In the genomic region with DNA sequence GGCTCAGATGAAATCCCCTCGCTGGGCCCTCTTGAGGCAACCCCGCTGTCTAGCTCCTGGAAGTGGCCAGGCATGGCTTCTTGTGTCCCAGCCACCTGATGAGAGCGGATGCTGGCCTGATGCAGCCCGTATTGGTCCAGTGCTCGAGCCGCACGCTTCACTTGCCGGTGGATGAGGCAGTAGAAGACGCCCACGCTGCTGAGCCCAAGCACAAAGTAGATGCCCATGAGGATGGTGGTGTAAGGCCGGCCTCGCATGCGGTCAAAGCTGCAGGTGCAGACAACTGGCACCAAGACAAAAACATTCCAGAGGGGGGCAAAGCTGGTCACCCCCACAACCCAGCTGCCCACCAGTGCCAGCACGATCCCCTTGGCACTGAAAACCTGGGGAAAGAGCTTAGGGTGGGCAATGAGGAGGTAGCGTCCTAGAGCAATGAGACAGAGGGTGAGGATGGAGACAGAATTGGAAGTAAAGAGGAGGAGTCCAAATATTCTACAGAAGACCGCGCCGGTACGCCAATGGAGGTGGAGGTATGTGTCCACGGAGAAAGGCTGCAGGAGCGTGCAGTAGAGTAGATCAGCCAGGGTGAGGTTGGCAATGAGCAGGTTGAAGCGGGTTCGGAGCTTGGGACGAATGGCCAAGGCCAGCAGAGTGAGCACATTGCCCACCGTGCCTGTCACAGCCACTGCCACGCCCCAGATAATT, we compare ENCODE assay signal across 10 mouse cellular contexts. TPM values are rescaled to one million over a fixed set of nuclear protein-coding genes. Genes with fewer than 3 reads are reported as not detected.
DNase-seq lines count a peak whose midpoint lies in the region; ATAC-seq and TF ChIP-seq lines count a peak whose summit lies in the region.
"Had no signal": no experiment of that assay in that cellular context is flagged by ENCODE, and none has a peak within 500 bp of the region (broad histone marks: within the 10 kb centered on the region; RNA-seq: fewer than 3 reads in every experiment).

No protein-coding gene starts in this region.

- DNase-seq in heart, postnatal 4 days: no peak
- DNase-seq in testis, postnatal 10 days (ENCODE audit: low spot score): peak; percentile 44
- no peak for DNase-seq in testis, postnatal 14 days (ENCODE audit: low spot score)
- no peak for DNase-seq in liver, embryonic 14.5 days (ENCODE audit: low read depth in 3 of 3, low spot score in 3 of 3)
- DNase-seq in spleen, postnatal 36 days (ENCODE audit: low spot score in 2 of 2): no peak
- DNase-seq in adrenal gland, postnatal 36 days: no peak

- no peak overlapping the region for H3K27ac ChIP-seq in heart, embryonic 11.5 days (ENCODE audit: low read depth, low read length)
- H3K27ac ChIP-seq in liver, embryonic 14.5 days: no peak overlapping the region

- TF ChIP-seq CTCF in liver, embryonic 14.5 days (IDR thresholded peaks at IDR 0.05; ENCODE audit: low read depth): no peak

- WGBS in heart, embryonic 11.5 days (ENCODE audit: insufficient replicate concordance): 54% methylated on average over 26 of the region's 26 CpGs
- WGBS in liver, embryonic 14.5 days (ENCODE audit: insufficient replicate concordance): 61% methylated on average over 26 of the region's 26 CpGs

- H3K4me2 ChIP-seq in heart, embryonic 11.5 days: peak overlapping the region; percentile 64
- H3K4me2 ChIP-seq in liver, embryonic 14.5 days (ENCODE audit: low read depth): peak overlapping the region; percentile 44

- ATAC-seq in heart, embryonic 11.5 days (replicated peaks; ENCODE audit: insufficient number of reproducible peaks, low FRiP score, low TSS enrichment): no peak
- ATAC-seq in liver, embryonic 14.5 days (ENCODE audit: insufficient read depth): no peak
- ATAC-seq in cerebellum, adult (ENCODE audit: insufficient number of reproducible peaks, low FRiP score, low TSS enrichment): no peak
- ATAC-seq: CD4-positive, CD25-positive, alpha-beta regulatory T cell, adult 4 months had no signal

- peaks cover 26% of the 10 kb centered on the region for H3K4me1 ChIP-seq in heart, embryonic 11.5 days (ENCODE audit: control insufficient read depth, insufficient read depth, low read length)
- peaks cover 5 to 24% of the 10 kb centered on the region in 2 experiments; a peak in 3 of 4 replicates for H3K4me1 ChIP-seq in liver, embryonic 14.5 days (replicated peaks; ENCODE audit: control insufficient read depth in 2 of 2, insufficient read depth in 2 of 2, low read length in 1 of 2)

- no peaks in the 10 kb centered on the region for H3K9me3 ChIP-seq in heart, embryonic 11.5 days (replicated peaks; ENCODE audit: control insufficient read depth, low read length)
- no peaks in the 10 kb centered on the region for H3K9me3 ChIP-seq in liver, embryonic 14.5 days (ENCODE audit: control insufficient read depth, low read length)

- H3K9ac ChIP-seq in heart, embryonic 11.5 days (ENCODE audit: low read depth, low read length): peak overlapping the region; percentile 69
- H3K9ac ChIP-seq in liver, embryonic 14.5 days (replicated peaks): no peak overlapping the region

- H3K27me3 ChIP-seq in heart, embryonic 11.5 days (ENCODE audit: control insufficient read depth, insufficient read depth, low read length): peaks cover 5% of the 10 kb centered on the region
- peaks cover 23% of the 10 kb centered on the region for H3K27me3 ChIP-seq in liver, embryonic 14.5 days (ENCODE audit: control insufficient read depth, insufficient read depth, low read length)

- peak overlapping the region; percentile 14 for H3K4me3 ChIP-seq in heart, embryonic 11.5 days (ENCODE audit: low read depth, low read length)
- no peak overlapping the region for H3K4me3 ChIP-seq in liver, embryonic 14.5 days (ENCODE audit: insufficient read depth in 1 of 2, low read depth in 2 of 2, low read length in 2 of 2)

- no peaks in the 10 kb centered on the region for H3K36me3 ChIP-seq in heart, embryonic 11.5 days (ENCODE audit: control insufficient read depth, insufficient read depth, low read length)
- no peaks in the 10 kb centered on the region for H3K36me3 ChIP-seq in liver, embryonic 14.5 days (replicated peaks; ENCODE audit: control insufficient read depth, insufficient read depth, low read depth)

- TF ChIP-seq EP300 in liver, embryonic 14.5 days (IDR thresholded peaks at IDR 0.05; ENCODE audit: low read depth): no peak

RNA-seq across cellular contexts. Expression of a gene that starts 1.4 kb away (rescaled TPM):
- 0.41 and 0.53 TPM in 2 replicates for polyA plus RNA-seq in heart, embryonic 11.5 days (2014; fragmentation: Nextera tagmentation; extraction: Ambion mirVana)
- total RNA-seq in heart, postnatal 4 days (2021): not detected
- 0.17 and 0.20 TPM in 2 replicates for polyA plus RNA-seq in liver, embryonic 14.5 days (2012; rRNA removed)
- polyA plus RNA-seq in liver, embryonic 14.5 days (2014; fragmentation: Nextera tagmentation; extraction: Ambion mirVana): 0.18 and 0.32 TPM in 2 replicates
- not detected for total RNA-seq in adrenal gland, postnatal 36 days (2021)
- polyA plus RNA-seq: CD4-positive, CD25-positive, alpha-beta regulatory T cell, adult 4 months had no signal

RNA-seq across cellular contexts. Expression of a gene that starts 30.9 kb away (rescaled TPM):
- polyA plus RNA-seq in heart, embryonic 11.5 days (2014; fragmentation: Nextera tagmentation; extraction: Ambion mirVana): 10.2 and 11.6 TPM in 2 replicates
- 10 to 100 TPM; 21.9 to 22.0 TPM for total RNA-seq in heart, postnatal 4 days (2021)
- 4.9 and 5.6 TPM in 2 replicates for polyA plus RNA-seq in liver, embryonic 14.5 days (2012; rRNA removed)
- polyA plus RNA-seq in liver, embryonic 14.5 days (2014; fragmentation: Nextera tagmentation; extraction: Ambion mirVana): 4.7 and 6.2 TPM in 2 replicates
- total RNA-seq in adrenal gland, postnatal 36 days (2021): 10 to 100 TPM; 11.8 to 13.3 TPM
- polyA plus RNA-seq: CD4-positive, CD25-positive, alpha-beta regulatory T cell, adult 4 months had no signal

RNA-seq across cellular contexts. Expression of a gene that starts 36.5 kb away (rescaled TPM):
- 217 and 221 TPM in 2 replicates for polyA plus RNA-seq in heart, embryonic 11.5 days (2014; fragmentation: Nextera tagmentation; extraction: Ambion mirVana)
- total RNA-seq in heart, postnatal 4 days (2021): 10 to 100 TPM; 88.7 to 91.2 TPM
- polyA plus RNA-seq in liver, embryonic 14.5 days (2012; rRNA removed): 118 and 133 TPM in 2 replicates
- 205 and 219 TPM in 2 replicates for polyA plus RNA-seq in liver, embryonic 14.5 days (2014; fragmentation: Nextera tagmentation; extraction: Ambion mirVana)
- 100 to 1,000 TPM; 144 to 150 TPM for total RNA-seq in adrenal gland, postnatal 36 days (2021)

RNA-seq across cellular contexts. Expression of a gene that starts 50.8 kb away (rescaled TPM):
- 21.9 and 24.2 TPM in 2 replicates for polyA plus RNA-seq in heart, embryonic 11.5 days (2014; fragmentation: Nextera tagmentation; extraction: Ambion mirVana)
- 1 to 10 TPM; 1.0 to 1.1 TPM for total RNA-seq in heart, postnatal 4 days (2021)
- polyA plus RNA-seq in liver, embryonic 14.5 days (2012; rRNA removed): 178 and 222 TPM in 2 replicates
- 175 and 184 TPM in 2 replicates for polyA plus RNA-seq in liver, embryonic 14.5 days (2014; fragmentation: Nextera tagmentation; extraction: Ambion mirVana)
- under 1 TPM; 0.16 to 0.43 TPM for total RNA-seq in adrenal gland, postnatal 36 days (2021)
- total RNA-seq: layer of hippocampus, postnatal 14 days had no signal

RNA-seq across cellular contexts. Expression of a gene that starts 57.5 kb away (rescaled TPM):
- polyA plus RNA-seq in heart, embryonic 11.5 days (2014; fragmentation: Nextera tagmentation; extraction: Ambion mirVana): 66.4 and 82.7 TPM in 2 replicates
- 100 to 1,000 TPM; 120 to 121 TPM for total RNA-seq in heart, postnatal 4 days (2021)
- polyA plus RNA-seq in liver, embryonic 14.5 days (2012; rRNA removed): 8.4 and 9.3 TPM in 2 replicates
- polyA plus RNA-seq in liver, embryonic 14.5 days (2014; fragmentation: Nextera tagmentation; extraction: Ambion mirVana): 9.9 and 12.5 TPM in 2 replicates
- total RNA-seq in adrenal gland, postnatal 36 days (2021): 10 to 100 TPM; 37.0 to 37.4 TPM
